Mouse (Mus musculus): ENCODE results near the gene Usp46. TPM values are rescaled to one million over a fixed set of nuclear protein-coding genes. Genes with fewer than 3 reads are reported as not detected.

The Usp46 gene
- polyA plus RNA-seq, 1 experiment from 2014 or later = 32.1 TPM

DNA sequence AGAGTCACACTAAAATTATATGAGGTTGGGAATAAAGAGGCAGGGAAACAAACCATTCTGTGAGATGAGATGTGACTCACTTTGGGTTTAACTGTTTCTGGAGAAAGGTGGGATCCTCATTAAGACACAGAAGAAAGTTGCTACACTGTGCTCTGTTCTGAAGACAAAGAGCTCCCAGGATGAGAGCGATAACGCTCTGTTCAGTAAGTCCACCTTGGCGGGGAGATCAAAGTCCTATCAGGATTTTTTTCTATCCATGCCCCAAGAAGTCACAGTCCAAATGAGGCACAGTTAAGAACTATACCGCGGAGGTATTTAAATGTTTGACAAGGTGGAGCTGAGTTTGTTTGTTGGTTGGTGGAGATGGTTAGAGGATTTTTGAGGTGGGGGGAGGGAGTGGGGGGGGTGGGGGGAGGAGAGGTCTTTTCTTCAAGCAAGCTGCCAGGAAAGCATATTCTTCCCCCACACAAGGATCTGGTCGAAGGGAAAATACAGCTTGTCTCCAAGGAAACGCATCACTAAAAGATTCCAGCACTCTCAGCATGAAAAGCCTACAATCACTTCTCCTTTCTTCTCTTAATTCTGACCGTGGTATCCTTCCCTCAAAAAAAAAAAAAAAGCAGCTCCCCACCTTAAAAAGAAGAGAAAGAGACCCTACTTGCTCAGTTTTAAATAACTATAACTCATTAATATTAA lies 49.2 kb downstream of the Usp46 start:
- 72% methylated on average over 8 of the region's 8 CpGs for WGBS
- H3K9ac ChIP-seq (ENCODE audit: low read length) = no peak overlapping the region
- no peaks in the 10 kb centered on the region for H3K27me3 ChIP-seq (ENCODE audit: control insufficient read depth, insufficient read depth, low read length)
- H3K4me1 ChIP-seq (ENCODE audit: control insufficient read depth, insufficient read depth, low read length) = no peaks in the 10 kb centered on the region
- H3K4me2 ChIP-seq (ENCODE audit: low read depth, low read length) = no peak overlapping the region
- no peaks in the 10 kb centered on the region for H3K9me3 ChIP-seq (replicated peaks; ENCODE audit: control insufficient read depth, low read length)
- no peak overlapping the region for H3K4me3 ChIP-seq (replicated peaks; ENCODE audit: low read length)
- no peak for ATAC-seq (ENCODE audit: insufficient read depth, low FRiP score)
- no peak overlapping the region for H3K27ac ChIP-seq (ENCODE audit: low read length)
- peaks cover 8% of the 10 kb centered on the region for H3K36me3 ChIP-seq (ENCODE audit: control insufficient read depth, insufficient read depth, low read length)

DNA sequence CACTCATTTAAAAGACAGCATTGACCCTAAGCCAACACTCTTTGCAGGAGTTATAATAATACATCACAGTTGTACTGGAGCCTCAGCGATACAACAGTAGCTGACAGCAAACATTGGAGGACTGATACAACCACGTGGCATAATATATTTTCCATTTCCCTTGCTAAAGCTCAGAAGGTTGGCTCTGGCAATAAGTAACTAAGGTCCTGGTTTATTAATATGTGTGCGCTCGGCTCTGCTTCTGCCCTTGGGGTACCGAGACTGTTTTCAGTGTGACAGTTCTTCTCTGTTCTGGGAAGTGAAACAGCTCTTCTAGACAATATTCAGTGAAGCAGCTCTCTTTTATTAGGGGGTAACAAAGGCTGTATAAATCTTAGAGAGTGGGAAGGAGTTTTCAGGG lies 50.7 kb downstream of the Usp46 start:
- no peak overlapping the region for H3K4me3 ChIP-seq (replicated peaks; ENCODE audit: low read length)
- no peak overlapping the region for H3K27ac ChIP-seq (ENCODE audit: low read length)
- H3K27me3 ChIP-seq (ENCODE audit: control insufficient read depth, insufficient read depth, low read length) = no peaks in the 10 kb centered on the region
- no peaks in the 10 kb centered on the region for H3K4me1 ChIP-seq (ENCODE audit: control insufficient read depth, insufficient read depth, low read length)
- 82% methylated on average over 5 of the region's 5 CpGs for WGBS
- H3K9ac ChIP-seq (ENCODE audit: low read length) = no peak overlapping the region
- ATAC-seq (ENCODE audit: insufficient read depth, low FRiP score) = no peak
- H3K9me3 ChIP-seq (replicated peaks; ENCODE audit: control insufficient read depth, low read length) = no peaks in the 10 kb centered on the region
- H3K4me2 ChIP-seq (ENCODE audit: low read depth, low read length) = no peak overlapping the region
- H3K36me3 ChIP-seq (ENCODE audit: control insufficient read depth, insufficient read depth, low read length) = peaks cover 8% of the 10 kb centered on the region

DNA sequence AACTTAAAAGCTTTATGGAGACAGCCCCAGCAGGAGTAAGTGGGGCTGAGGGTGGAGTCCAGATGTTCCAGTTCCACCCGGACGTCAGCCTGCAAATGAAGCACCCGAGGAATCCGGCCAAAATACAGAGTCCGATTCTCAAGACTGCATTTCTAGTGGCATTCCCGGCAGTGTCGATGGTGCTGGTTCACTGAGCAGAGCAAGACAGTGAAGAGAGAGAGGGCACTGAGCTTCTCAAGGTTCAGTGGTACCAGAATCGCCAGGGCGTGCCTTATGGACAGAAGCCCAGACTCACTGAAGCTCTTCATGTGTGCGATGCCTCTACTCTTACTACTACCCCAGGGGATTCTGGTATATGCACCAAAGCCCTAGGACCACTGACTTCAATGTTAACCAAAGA lies 56.6 kb downstream of the Usp46 start:
- H3K4me3 ChIP-seq (replicated peaks; ENCODE audit: low read length) = no peak overlapping the region
- no peaks in the 10 kb centered on the region for H3K9me3 ChIP-seq (replicated peaks; ENCODE audit: control insufficient read depth, low read length)
- H3K4me1 ChIP-seq (ENCODE audit: control insufficient read depth, insufficient read depth, low read length) = no peaks in the 10 kb centered on the region
- H3K27ac ChIP-seq (ENCODE audit: low read length) = no peak overlapping the region
- no peak overlapping the region for H3K4me2 ChIP-seq (ENCODE audit: low read depth, low read length)
- H3K27me3 ChIP-seq (ENCODE audit: control insufficient read depth, insufficient read depth, low read length) = no peaks in the 10 kb centered on the region
- 82% methylated on average over 10 of the region's 10 CpGs for WGBS
- H3K36me3 ChIP-seq (ENCODE audit: control insufficient read depth, insufficient read depth, low read length) = no peaks in the 10 kb centered on the region; the same call in 1 of the 2 replicates
- ATAC-seq (ENCODE audit: insufficient read depth, low FRiP score) = no peak
- H3K9ac ChIP-seq (ENCODE audit: low read length) = no peak overlapping the region

DNA sequence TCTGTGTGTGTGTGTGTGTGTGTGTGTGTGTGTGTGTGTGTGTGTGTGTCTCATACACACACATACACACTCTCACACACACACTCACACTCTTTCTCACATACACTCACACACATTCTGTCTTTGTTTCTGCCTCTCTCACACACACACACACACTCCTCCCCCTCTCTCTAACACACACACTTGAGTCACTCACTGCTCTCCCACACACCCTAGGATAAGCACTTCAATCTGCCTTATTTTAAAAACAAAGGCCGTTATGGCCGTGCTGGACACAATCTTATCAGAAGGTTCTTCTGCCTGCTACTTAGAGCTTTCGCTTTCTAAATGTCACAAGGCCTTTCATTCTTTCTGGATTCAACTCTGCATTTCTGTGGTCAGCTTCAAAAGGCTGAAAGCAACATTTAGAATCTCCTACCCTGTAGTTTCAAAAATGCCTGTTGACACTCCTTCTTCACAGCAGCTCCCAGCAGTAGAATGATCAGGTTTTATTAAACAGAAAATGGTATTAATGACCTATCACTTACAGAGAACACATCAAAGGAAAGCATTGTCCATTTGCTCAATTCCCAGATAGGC lies 60.6 kb downstream of the Usp46 start:
- H3K4me1 ChIP-seq (ENCODE audit: control insufficient read depth, insufficient read depth, low read length) = no peaks in the 10 kb centered on the region
- no peak overlapping the region for H3K4me3 ChIP-seq (replicated peaks; ENCODE audit: low read length)
- H3K27ac ChIP-seq (ENCODE audit: low read length) = no peak overlapping the region
- ATAC-seq (ENCODE audit: insufficient read depth, low FRiP score) = no peak
- H3K9ac ChIP-seq (ENCODE audit: low read length) = no peak overlapping the region
- H3K36me3 ChIP-seq (ENCODE audit: control insufficient read depth, insufficient read depth, low read length) = peaks cover 12% of the 10 kb centered on the region
- no peak overlapping the region for H3K4me2 ChIP-seq (ENCODE audit: low read depth, low read length)
- 69% methylated on average over 3 of the region's 3 CpGs for WGBS
- H3K27me3 ChIP-seq (ENCODE audit: control insufficient read depth, insufficient read depth, low read length) = no peaks in the 10 kb centered on the region
- no peaks in the 10 kb centered on the region for H3K9me3 ChIP-seq (replicated peaks; ENCODE audit: control insufficient read depth, low read length)

GRCm38 (mm10) chr5:74005936-74006335 lies 62.3 kb downstream of the Usp46 start:
- H3K36me3 ChIP-seq (ENCODE audit: control insufficient read depth, insufficient read depth, low read length) = peaks cover 15% of the 10 kb centered on the region
- no peak overlapping the region for H3K27ac ChIP-seq (ENCODE audit: low read length)
- H3K27me3 ChIP-seq (ENCODE audit: control insufficient read depth, insufficient read depth, low read length) = no peaks in the 10 kb centered on the region
- WGBS = 98% methylated on average over 2 of the region's 2 CpGs
- no peaks in the 10 kb centered on the region for H3K9me3 ChIP-seq (replicated peaks; ENCODE audit: control insufficient read depth, low read length)
- no peak for ATAC-seq (ENCODE audit: insufficient read depth, low FRiP score)
- no peak overlapping the region for H3K4me2 ChIP-seq (ENCODE audit: low read depth, low read length)
- H3K4me3 ChIP-seq (replicated peaks; ENCODE audit: low read length) = no peak overlapping the region
- H3K4me1 ChIP-seq (ENCODE audit: control insufficient read depth, insufficient read depth, low read length) = no peaks in the 10 kb centered on the region
- H3K9ac ChIP-seq (ENCODE audit: low read length) = no peak overlapping the region

GRCm38 (mm10) chr5:74001743-74002142 lies 66.5 kb downstream of the Usp46 start:
- H3K36me3 ChIP-seq (ENCODE audit: control insufficient read depth, insufficient read depth, low read length) = peaks cover 32% of the 10 kb centered on the region
- no peak for ATAC-seq (ENCODE audit: insufficient read depth, low FRiP score)

GRCm38 (mm10) chr5:73998966-73999365 lies 69.3 kb downstream of the Usp46 start:
- peaks cover 19% of the 10 kb centered on the region for H3K36me3 ChIP-seq (ENCODE audit: control insufficient read depth, insufficient read depth, low read length)
- H3K4me2 ChIP-seq (ENCODE audit: low read depth, low read length) = no peak overlapping the region
- H3K27me3 ChIP-seq (ENCODE audit: control insufficient read depth, insufficient read depth, low read length) = no peaks in the 10 kb centered on the region
- H3K4me3 ChIP-seq (replicated peaks; ENCODE audit: low read length) = no peak overlapping the region
- no peak for ATAC-seq (ENCODE audit: insufficient read depth, low FRiP score)
- 80% methylated on average over 5 of the region's 5 CpGs for WGBS
- H3K4me1 ChIP-seq (ENCODE audit: control insufficient read depth, insufficient read depth, low read length) = no peaks in the 10 kb centered on the region
- H3K9me3 ChIP-seq (replicated peaks; ENCODE audit: control insufficient read depth, low read length) = no peaks in the 10 kb centered on the region
- no peak overlapping the region for H3K27ac ChIP-seq (ENCODE audit: low read length)
- H3K9ac ChIP-seq (ENCODE audit: low read length) = no peak overlapping the region

More at GRCm38 (mm10) chr5:74001743-74002142, 66.5 kb downstream of the Usp46 start:
- 70% methylated on average over 9 of the region's 9 CpGs for WGBS
- Histone ChIP-seq H3K9ac (ENCODE audit: low read length) (no peak overlapping the region), H3K27ac (ENCODE audit: low read length) (no peak overlapping the region), H3K9me3 (replicated peaks; ENCODE audit: control insufficient read depth, low read length) (no peaks in the 10 kb centered on the region), H3K4me3 (replicated peaks; ENCODE audit: low read length) (no peak overlapping the region), H3K4me1 (ENCODE audit: control insufficient read depth, insufficient read depth, low read length) (no peaks in the 10 kb centered on the region), H3K27me3 (ENCODE audit: control insufficient read depth, insufficient read depth, low read length) (no peaks in the 10 kb centered on the region), H3K4me2 (ENCODE audit: low read depth, low read length) (no peak overlapping the region)

- H3K9ac ChIP-seq (ENCODE audit: low read length) = no peak overlapping the region
- no peaks in the 10 kb centered on the region for H3K27me3 ChIP-seq (ENCODE audit: control insufficient read depth, insufficient read depth, low read length)
- no peak overlapping the region for H3K27ac ChIP-seq (ENCODE audit: low read length)
- no peak overlapping the region for H3K4me3 ChIP-seq (replicated peaks; ENCODE audit: low read length)
- H3K36me3 ChIP-seq (ENCODE audit: control insufficient read depth, insufficient read depth, low read length) = 0 out of 2 replicates have a peak, but pooled peaks cover 6% of the 10 kb centered on the region
- no peak overlapping the region for H3K4me2 ChIP-seq (ENCODE audit: low read depth, low read length)
- H3K4me1 ChIP-seq (ENCODE audit: control insufficient read depth, insufficient read depth, low read length) = no peaks in the 10 kb centered on the region
- no peaks in the 10 kb centered on the region for H3K9me3 ChIP-seq (replicated peaks; ENCODE audit: control insufficient read depth, low read length)
- ATAC-seq (ENCODE audit: insufficient read depth, low FRiP score) = no peak
These were observed 73.4 kb downstream of the Usp46 start for GRCm38 (mm10) chr5:73994850-73995249.

DNA sequence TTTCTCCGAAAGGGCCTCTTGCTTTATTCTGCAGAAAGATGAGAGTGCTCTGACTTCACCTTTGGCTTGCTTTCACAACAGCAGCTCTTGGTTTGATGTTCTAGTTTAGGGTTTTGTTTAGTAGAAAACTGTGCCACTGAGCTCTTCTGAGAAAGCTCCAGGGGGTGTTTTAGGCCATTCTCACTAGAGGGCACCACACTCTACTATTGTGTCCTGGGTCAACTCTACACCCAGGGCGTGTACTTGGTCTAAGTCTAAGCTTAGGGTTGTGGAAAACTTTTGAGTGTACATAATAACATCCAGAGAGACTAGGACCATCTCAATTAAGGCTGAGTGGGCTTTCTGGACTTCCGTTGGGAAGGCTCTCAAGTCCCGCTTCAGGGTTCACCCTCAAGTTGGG lies 74.7 kb downstream of the Usp46 start:
- H3K4me1 ChIP-seq (ENCODE audit: control insufficient read depth, insufficient read depth, low read length) = no peaks in the 10 kb centered on the region
- WGBS = 81% methylated on average over 4 of the region's 4 CpGs
- no peak overlapping the region for H3K27ac ChIP-seq (ENCODE audit: low read length)
- no peak overlapping the region for H3K4me2 ChIP-seq (ENCODE audit: low read depth, low read length)
- no peaks in the 10 kb centered on the region for H3K9me3 ChIP-seq (replicated peaks; ENCODE audit: control insufficient read depth, low read length)
- 0 out of 2 replicates have a peak, but pooled peaks cover 4% of the 10 kb centered on the region for H3K36me3 ChIP-seq (ENCODE audit: control insufficient read depth, insufficient read depth, low read length)
- no peak overlapping the region for H3K4me3 ChIP-seq (replicated peaks; ENCODE audit: low read length)
- H3K9ac ChIP-seq (ENCODE audit: low read length) = no peak overlapping the region
- ATAC-seq (ENCODE audit: insufficient read depth, low FRiP score) = no peak
- no peaks in the 10 kb centered on the region for H3K27me3 ChIP-seq (ENCODE audit: control insufficient read depth, insufficient read depth, low read length)
